Mouse (Mus musculus) heart, adult 10 weeks (tissue): Measurements from ENCODE around the gene Tnp1. TPM values are rescaled to one million over a fixed set of nuclear protein-coding genes. Genes with fewer than 3 reads are reported as not detected.

Source experiments
- polyA plus RNA-seq: library from polyadenylated mRNA; stranded (reverse); fragments of 350-450 nt; fragmentation: Illumina TruSeq; extraction: RNeasy Lipid Tissue Mini Kit (QIAGEN cat#74804); gene quantifications from one replicate; pipeline ENCODE4 v1.2.3, GENCODE M21; 2014; ENCODE audit warnings: low read depth, low replicate concordance

The Tnp1 gene
- not detected for polyA plus RNA-seq

GRCm38 (mm10) chr1:73015731-73016130 is at the start of gene Tnp1:
Gene Tnp1, minus strand, starts transcription at chr1:73015909.

Other genes with a start within 250 kb of the Tnp1 start
- 0.60 TPM for gene Igfbp2, start 191.4 kb downstream of the Tnp1 start, polyA plus RNA-seq
- gene Igfbp5, start 141.0 kb downstream of the Tnp1 start, polyA plus RNA-seq, result 112 TPM